Mouse (Mus musculus) embryonic stem cell, embryonic (primary cell): Measurements from ENCODE around the gene Mboat7.
"Not testable (repeated sequence)": the region's sequence is repeated elsewhere in the genome, so short reads cannot be mapped to it uniquely, and the experiment has no call there.

Experiments
- CTCF ChIA-PET, 4 experiments: fragments of 300-600 bp in 2 of 4; fragments of 350-600 bp in 2 of 4; sonication (Branson Sonifier 250); formaldehyde crosslinking; loops; one replicate each; lab custom pipeline; 2022; ENCODE audit warnings: inconsistent platforms in 2 of 4; lab: Charles Lee
- POLR2A ChIA-PET, 4 experiments: fragments of 300-600 bp in 2 of 4; fragments of 350-600 bp in 2 of 4; sonication (Branson Sonifier 250); formaldehyde crosslinking; loops; one replicate each; lab custom pipeline; 2022; ENCODE audit warnings: antibody characterized with exemption in 4 of 4, inconsistent platforms in 1 of 4; lab: Charles Lee

Gene Mboat7

GRCm38 (mm10) chr7:3703879-3704441 lies 10.6 kb upstream of the Mboat7 start, which contains the start of gene Rps9:
Gene Rps9, plus strand, starts transcription at chr7:3703993.
- POLR2A ChIA-PET = interaction anchor here (0.6 to 14.5 kb wide), 25 partner anchors 10 to 808 kb away, joined by 3 to 650 read pairs (median 14); partner anchors contain the start of genes Mboat7 (in 3 of the 4), Tsen34 (in 3 of the 4), Cnot3 (in 2 of the 4) and Leng1 (in 2 of the 4)
- CTCF ChIA-PET = no interaction called here

GRCm38 (mm10) chr7:3703148-3703878 lies 10.0 kb upstream of the Mboat7 start:
- ChIA-PET CTCF (no interaction called here), POLR2A (interaction anchor here in 3 of 4 experiments (0.7 to 14.5 kb wide), 16 partner anchors 9 to 422 kb away, joined by 3 to 650 read pairs (median 6); partner anchors contain the start of genes Mboat7 (in 3 of the 3), Tsen34 (in 3 of the 3), Cnot3 (in 2 of the 3) and Leng1 (in 2 of the 3))

GRCm38 (mm10) chr7:3698471-3698870 lies 5.1 kb upstream of the Mboat7 start:
- CTCF ChIA-PET = no interaction called here
- POLR2A ChIA-PET = interaction anchor here in 2 of 4 experiments (0.7 to 18.6 kb wide), 6 partner anchors 8 to 68 kb away, joined by 3 to 650 read pairs (median 15); partner anchors contain the start of genes Cnot3 (in 2 of the 2) and Rps9 (in 2 of the 2)

- CTCF ChIA-PET = not testable (repeated sequence)
These were observed 1.6 kb upstream of the Mboat7 start for GRCm38 (mm10) chr7:3694949-3695305.

GRCm38 (mm10) chr7:3694076-3694948 lies 989 bp upstream of the Mboat7 start:
- CTCF ChIA-PET = interaction anchor here in 2 of 4 experiments (0.5 to 2.3 kb wide), 2 partner anchors 27 to 287 kb away, joined by 4 to 7 read pairs; no protein-coding TSS in a partner anchor
- POLR2A ChIA-PET = interaction anchor here (0.5 to 18.6 kb wide), 83 partner anchors 8 to 1319 kb away, joined by 3 to 650 read pairs (median 8); partner anchors contain the start of genes Cnot3 (in 3 of the 4), Leng1 (in 3 of the 4), Ndufa3 (in 3 of the 4) and Rps9 (in 3 of the 4)

More at GRCm38 (mm10) chr7:3694949-3695305, 1.6 kb upstream of the Mboat7 start:
- POLR2A ChIA-PET = interaction anchor here in 3 of 4 experiments (0.8 to 18.6 kb wide), 18 partner anchors 9 to 442 kb away, joined by 3 to 650 read pairs (median 39); partner anchors contain the start of genes Cnot3 (in 3 of the 3), Leng1 (in 3 of the 3), Rps9 (in 3 of the 3) and Leng8 (in 1 of the 3)

- CTCF ChIA-PET = interaction anchor here (0.5 to 2.3 kb wide), 11 partner anchors 19 to 816 kb away, joined by 4 to 11 read pairs (median 6); partner anchors contain the start of genes Ndufa3 (in 3 of the 4) and Oscar (in 1 of the 4)
- POLR2A ChIA-PET = interaction anchor here (0.5 to 18.6 kb wide), 121 partner anchors 8 to 1344 kb away, joined by 3 to 650 read pairs (median 7); partner anchors contain the start of genes Leng1 (in 4 of the 4), Cnot3 (in 3 of the 4), Leng8 (in 3 of the 4) and Ndufa3 (in 3 of the 4)
These were observed 419 bp upstream of the Mboat7 start for GRCm38 (mm10) chr7:3693809-3694075.

GRCm38 (mm10) chr7:3692382-3692986 lies 839 bp downstream of the Mboat7 start, which contains the start of gene Tsen34:
Gene Tsen34, plus strand, starts transcription at chr7:3692863.
- ChIA-PET CTCF (interaction anchor here (0.5 to 2.3 kb wide), 18 partner anchors 13 to 834 kb away, joined by 3 to 11 read pairs (median 4); partner anchors contain the start of genes Ndufa3 (in 3 of the 4) and Oscar (in 1 of the 4)), POLR2A (interaction anchor here (0.5 to 18.6 kb wide), 163 partner anchors 8 to 1345 kb away, joined by 3 to 650 read pairs (median 5); partner anchors contain the start of genes Leng1 (in 4 of the 4), Cnot3 (in 3 of the 4), Leng9 (in 3 of the 4) and Ndufa3 (in 3 of the 4))

GRCm38 (mm10) chr7:3691919-3692318 lies 1.4 kb downstream of the Mboat7 start:
- ChIA-PET CTCF (interaction anchor here (0.6 to 2.3 kb wide), 10 partner anchors 12 to 735 kb away, joined by 3 to 11 read pairs (median 6); partner anchors contain the start of genes Ndufa3 (in 1 of the 4) and Oscar (in 1 of the 4)), POLR2A (interaction anchor here (0.5 to 18.6 kb wide), 57 partner anchors 7 to 1061 kb away, joined by 3 to 650 read pairs (median 10); partner anchors contain the start of genes Cnot3 (in 3 of the 4), Leng1 (in 3 of the 4), Prpf31 (in 3 of the 4) and Rps9 (in 3 of the 4))

GRCm38 (mm10) chr7:3685400-3686187 lies 7.7 kb downstream of the Mboat7 start:
- ChIA-PET POLR2A (interaction anchor here (0.6 to 18.6 kb wide), 22 partner anchors 7 to 69 kb away, joined by 3 to 650 read pairs (median 4); partner anchors contain the start of genes Mboat7 (in 3 of the 4), Tsen34 (in 3 of the 4), Cnot3 (in 2 of the 4) and Leng1 (in 1 of the 4)), CTCF (interaction anchor here in 1 of 4 experiments (1.0 kb wide), 1 partner anchor 10 kb away, joined by 3 read pairs; no protein-coding TSS in a partner anchor)

GRCm38 (mm10) chr7:3684698-3685097 lies 8.6 kb downstream of the Mboat7 start:
- ChIA-PET POLR2A (interaction anchor here (0.6 to 18.6 kb wide), 17 partner anchors 8 to 786 kb away, joined by 3 to 650 read pairs (median 6); partner anchors contain the start of genes Mboat7 (in 3 of the 4), Tsen34 (in 3 of the 4), Cnot3 (in 1 of the 4) and Leng1 (in 1 of the 4)), CTCF (interaction anchor here in 1 of 4 experiments (1.1 kb wide), 1 partner anchor 13 kb away, joined by 3 read pairs; no protein-coding TSS in a partner anchor)

GRCm38 (mm10) chr7:3683908-3684550 lies 9.3 kb downstream of the Mboat7 start:
- POLR2A ChIA-PET = interaction anchor here (0.6 to 18.6 kb wide), 20 partner anchors 9 to 787 kb away, joined by 3 to 650 read pairs (median 6); partner anchors contain the start of genes Mboat7 (in 4 of the 4), Tsen34 (in 3 of the 4), Leng1 (in 2 of the 4) and Cnot3 (in 1 of the 4)
- CTCF ChIA-PET = interaction anchor here in 2 of 4 experiments (1.0 to 1.1 kb wide), 2 partner anchors 9 to 12 kb away, joined by 3 read pairs; no protein-coding TSS in a partner anchor

- ChIA-PET CTCF (interaction anchor here in 2 of 4 experiments (0.9 to 1.5 kb wide), 5 partner anchors 13 to 750 kb away, joined by 3 to 7 read pairs (median 3); partner anchors contain the start of genes Cnot3 (in 1 of the 2) and Tsen34 (in 1 of the 2)), POLR2A (interaction anchor here (0.6 to 11.1 kb wide), 20 partner anchors 11 to 203 kb away, joined by 3 to 172 read pairs (median 4); partner anchors contain the start of genes Cnot3 (in 3 of the 4), Leng1 (in 3 of the 4), Mboat7 (in 3 of the 4) and Tsen34 (in 3 of the 4))
These were observed 16.0 kb downstream of the Mboat7 start, which contains the start of gene Tmc4 for GRCm38 (mm10) chr7:3677342-3677741. Gene Tmc4, minus strand, starts transcription at chr7:3677553.

GRCm38 (mm10) chr7:3676371-3676770 lies 17.0 kb downstream of the Mboat7 start:
- CTCF ChIA-PET = interaction anchor here in 3 of 4 experiments (0.5 to 1.5 kb wide), 5 partner anchors 10 to 795 kb away, joined by 3 to 4 read pairs (median 3); partner anchors contain the start of gene Cnot3 (in 1 of the 3)
- POLR2A ChIA-PET = interaction anchor here in 3 of 4 experiments (1.2 to 11.1 kb wide), 14 partner anchors 10 to 59 kb away, joined by 3 to 172 read pairs (median 13); partner anchors contain the start of genes Cnot3 (in 3 of the 3), Leng1 (in 2 of the 3), Mboat7 (in 2 of the 3) and Tsen34 (in 2 of the 3)

GRCm38 (mm10) chr7:3675228-3675548 lies 18.1 kb downstream of the Mboat7 start:
- ChIA-PET POLR2A (interaction anchor here (0.6 to 11.1 kb wide), 20 partner anchors 9 to 1138 kb away, joined by 3 to 172 read pairs (median 5); partner anchors contain the start of genes Leng1 (in 3 of the 4), Tsen34 (in 3 of the 4), Mboat7 (in 2 of the 4) and Cnot3 (in 1 of the 4)), CTCF (interaction anchor here in 3 of 4 experiments (0.6 to 2.0 kb wide), 10 partner anchors 8 to 852 kb away, joined by 3 to 11 read pairs (median 4); partner anchors contain the start of genes Mboat7 (in 2 of the 3) and Tsen34 (in 2 of the 3))
